Mouse (Mus musculus) CH12F3 (cell line): Measurements from ENCODE around the gene Ncaph.
"Not testable (repeated sequence)": the region's sequence is repeated elsewhere in the genome, so short reads cannot be mapped to it uniquely, and the experiment has no call there.

Experiments
- in situ Hi-C: fragments of 300-500 bp; cut with MboI; formaldehyde crosslinking; loops from 2 replicates; pipeline ENCODE4 v1.14.3; 2020; ENCODE audit warnings: low sequenced_read_pairs

Ncaph gene

GRCm38 (mm10) chr2:127090151-127090550 is 43.6 kb downstream of the Ncaph start:
- in situ Hi-C loops, result not testable (repeated sequence)

GRCm38 (mm10) chr2:127086235-127086634 is 47.5 kb downstream of the Ncaph start:
- in situ Hi-C loops, result no loop called here

GRCm38 (mm10) chr2:127080591-127081218 is 53.0 kb downstream of the Ncaph start:
- in situ Hi-C loops, result no loop called here

- in situ Hi-C loops, result no loop called here
Measured at GRCm38 (mm10) chr2:127079881-127080590, 53.7 kb downstream of the Ncaph start.

- in situ Hi-C loops, result not testable (repeated sequence)
Measured at GRCm38 (mm10) chr2:127079066-127079465, 54.7 kb downstream of the Ncaph start.

GRCm38 (mm10) chr2:127077611-127078010 is 56.1 kb downstream of the Ncaph start:
- in situ Hi-C loops, result no loop called here

- in situ Hi-C loops, result no loop called here
Measured at GRCm38 (mm10) chr2:127074116-127074515, 59.6 kb downstream of the Ncaph start.

- in situ Hi-C loops, result no loop called here
Measured at GRCm38 (mm10) chr2:127070879-127071278, 62.9 kb downstream of the Ncaph start.

- in situ Hi-C loops, result no loop called here
Measured at GRCm38 (mm10) chr2:127070435-127070841, 63.3 kb downstream of the Ncaph start, which contains the start of gene Blvra. Blvra (plus strand) TSS chr2:127070665.

GRCm38 (mm10) chr2:127069781-127070434 is 63.8 kb downstream of the Ncaph start:
- in situ Hi-C loops, result no loop called here

GRCm38 (mm10) chr2:127068806-127069205 is 64.9 kb downstream of the Ncaph start:
- in situ Hi-C loops, result no loop called here

GRCm38 (mm10) chr2:127061471-127061870 is 72.3 kb downstream of the Ncaph start:
- in situ Hi-C loops, result no loop called here
